Mouse (Mus musculus): Measurements from ENCODE around the gene Poc1a. TPM values are rescaled to one million over a fixed set of nuclear protein-coding genes. Genes with fewer than 3 reads are reported as not detected.

Poc1a gene
- total RNA-seq (2021), result 1 to 10 TPM; 3.2 to 4.3 TPM
- long read RNA-seq, experiment 1, partial matches to known transcripts, result 0 of 3 reads
- long read RNA-seq, experiment 1, other reads (novel, unspliced or antisense), result 2 of 3 reads
- long read RNA-seq, experiment 2, partial matches to known transcripts, result 2 of 6 reads
- long read RNA-seq, experiment 2, other reads (novel, unspliced or antisense), result 1 of 6 reads

DNA sequence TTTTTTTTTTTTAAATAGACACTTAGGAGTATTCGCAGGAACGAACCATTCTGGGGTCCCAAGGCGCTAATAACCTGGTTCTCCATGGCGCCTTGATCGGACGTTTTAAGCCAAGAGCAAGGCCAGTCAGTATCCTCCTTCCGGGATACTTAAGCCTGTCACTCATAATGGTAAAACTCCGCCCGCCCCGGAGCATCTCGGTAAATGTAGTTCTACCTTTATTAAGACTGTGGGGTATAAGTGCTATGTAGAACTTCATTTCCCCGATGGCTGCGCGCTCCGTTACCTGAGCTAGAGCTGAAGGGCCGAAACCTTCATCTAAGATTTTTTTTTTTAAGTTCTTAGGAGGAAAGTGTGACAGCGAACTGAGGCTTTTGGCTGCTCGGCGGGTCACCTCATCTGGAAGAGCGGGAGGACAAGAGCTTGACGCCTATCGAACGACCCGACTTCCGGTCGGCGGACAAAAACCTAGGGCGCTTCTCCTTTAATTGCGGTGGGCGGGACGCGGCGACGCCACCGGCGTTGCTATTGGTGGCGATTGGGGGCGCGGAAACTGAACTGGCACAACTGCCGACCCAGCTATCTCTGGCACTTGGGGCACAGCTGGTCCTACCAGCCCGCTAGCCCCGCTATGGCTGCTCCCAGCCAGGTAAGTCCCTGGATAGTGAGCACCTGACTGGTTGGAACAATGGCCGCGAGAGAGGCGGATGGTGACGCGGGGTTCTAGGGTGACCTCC is at the start of gene Poc1a:
Gene Poc1a (plus strand): TSS at position 254 of the 737 bp plus-strand sequence.
- peak; percentile 92 to 93 for DNase-seq (ENCODE audit: low spot score in 2 of 2)

DNA sequence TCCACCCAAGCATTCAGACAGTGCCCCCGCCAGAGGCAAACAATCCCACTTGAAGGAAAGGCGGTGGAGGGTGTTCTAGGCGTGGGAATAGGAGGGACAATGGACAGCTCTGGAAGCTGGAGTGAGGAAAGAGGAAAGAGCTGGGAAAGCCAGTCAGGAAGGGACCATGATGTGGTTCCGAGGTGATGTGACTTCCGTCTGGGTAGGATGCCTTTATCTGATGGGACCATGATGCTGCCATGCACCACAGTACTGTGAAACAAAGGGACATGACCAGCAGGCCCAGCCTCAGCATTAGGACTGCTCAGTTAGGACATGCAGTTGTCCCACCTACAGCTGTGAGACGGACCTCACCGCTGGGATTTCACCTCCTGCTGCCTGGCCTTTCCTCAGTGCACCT is 49.6 kb upstream of the Poc1a start:
- no peak for DNase-seq (ENCODE audit: low spot score in 2 of 2)

DNA sequence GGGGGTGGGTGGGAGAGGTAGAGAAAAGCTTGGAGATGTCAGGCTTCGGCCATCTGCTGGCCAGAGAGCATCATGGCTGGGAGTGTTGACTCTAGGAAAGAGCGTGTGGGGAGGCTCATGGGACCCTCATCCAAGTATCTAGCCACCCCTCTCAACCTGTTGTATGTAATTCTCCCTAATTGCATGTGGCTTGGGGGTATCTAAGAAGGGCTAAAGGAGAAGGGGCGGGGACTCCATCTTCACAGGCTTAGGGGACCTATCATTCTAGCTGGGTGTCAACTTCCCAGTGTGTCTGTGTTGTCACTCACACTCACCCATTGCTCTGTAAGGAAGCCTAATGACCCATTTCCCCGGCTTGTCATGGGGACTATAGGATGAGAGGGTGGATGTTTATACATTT is 49.0 kb upstream of the Poc1a start:
- no peak for DNase-seq (ENCODE audit: low spot score in 2 of 2)

DNA sequence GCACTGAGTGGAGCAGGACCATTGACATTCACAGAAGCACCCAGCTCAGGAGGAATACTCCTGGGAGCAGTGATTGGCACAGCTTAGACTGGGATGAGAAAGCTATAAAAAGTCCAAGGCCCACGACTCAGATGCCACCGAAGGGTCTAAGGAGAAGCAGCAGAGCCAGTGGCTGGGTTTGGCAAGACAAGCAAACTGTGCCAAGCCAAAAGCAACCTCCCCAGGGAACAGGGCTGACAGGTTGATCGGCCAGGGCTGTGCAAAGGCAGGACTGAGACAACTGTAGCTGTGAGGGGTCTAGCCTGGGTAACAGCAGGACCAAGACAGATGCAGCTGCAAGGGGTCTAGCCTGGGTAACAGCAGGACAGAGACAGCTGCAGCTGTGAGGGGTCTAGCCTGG is 47.9 kb upstream of the Poc1a start:
- no peak for DNase-seq (ENCODE audit: low spot score in 2 of 2)

DNA sequence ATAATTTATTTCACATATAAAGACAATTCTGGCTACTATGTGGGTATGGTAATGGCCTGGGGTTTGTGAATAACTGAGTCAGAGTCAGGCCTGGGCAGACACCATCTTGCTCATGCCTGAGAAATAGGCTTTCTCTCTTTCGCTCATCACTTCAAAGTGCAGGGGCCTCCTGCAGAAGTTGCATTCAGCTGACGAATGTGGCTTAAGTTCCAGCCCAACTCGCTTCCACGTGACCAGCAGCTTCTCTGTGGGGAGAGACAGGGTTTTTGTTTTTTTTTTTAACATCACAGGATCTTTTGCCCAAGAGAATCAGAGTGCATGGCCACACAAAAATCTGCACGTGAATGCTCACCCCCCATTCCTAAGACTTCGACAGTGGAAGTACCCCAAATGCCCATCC is 46.9 kb upstream of the Poc1a start:
- no peak for DNase-seq (ENCODE audit: low spot score in 2 of 2)

DNA sequence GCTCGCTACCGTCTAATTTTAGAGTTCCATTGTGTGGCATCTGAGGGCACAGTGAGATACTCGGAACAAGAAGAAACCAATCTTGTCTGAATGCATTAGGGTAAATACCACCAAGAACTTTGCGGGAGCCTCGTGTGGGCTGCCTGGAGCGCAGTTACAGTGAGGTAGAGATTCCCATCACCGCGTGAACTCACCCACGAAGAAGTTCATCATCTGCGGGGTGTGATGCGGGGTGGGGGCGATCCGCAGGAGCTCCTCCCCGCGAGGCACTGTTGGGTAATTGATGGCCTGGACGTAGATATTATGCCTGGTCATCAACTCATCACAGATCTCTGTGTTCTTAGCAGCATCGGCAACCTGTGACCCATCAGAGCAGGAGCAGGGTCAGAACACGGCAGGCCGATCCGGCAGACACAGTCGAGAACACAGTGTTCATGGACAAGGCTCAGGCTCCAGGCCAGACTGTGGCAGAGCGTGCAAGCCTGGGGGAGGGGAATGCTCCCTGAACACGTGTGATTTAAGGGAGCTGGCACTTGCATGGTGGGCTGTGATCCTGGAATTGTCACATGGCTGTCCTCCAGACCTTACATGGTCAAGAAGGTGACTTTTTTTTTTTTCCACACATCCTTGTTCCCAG is 45.5 kb upstream of the Poc1a start:
- DNase-seq (ENCODE audit: low spot score in 2 of 2), result no peak

DNA sequence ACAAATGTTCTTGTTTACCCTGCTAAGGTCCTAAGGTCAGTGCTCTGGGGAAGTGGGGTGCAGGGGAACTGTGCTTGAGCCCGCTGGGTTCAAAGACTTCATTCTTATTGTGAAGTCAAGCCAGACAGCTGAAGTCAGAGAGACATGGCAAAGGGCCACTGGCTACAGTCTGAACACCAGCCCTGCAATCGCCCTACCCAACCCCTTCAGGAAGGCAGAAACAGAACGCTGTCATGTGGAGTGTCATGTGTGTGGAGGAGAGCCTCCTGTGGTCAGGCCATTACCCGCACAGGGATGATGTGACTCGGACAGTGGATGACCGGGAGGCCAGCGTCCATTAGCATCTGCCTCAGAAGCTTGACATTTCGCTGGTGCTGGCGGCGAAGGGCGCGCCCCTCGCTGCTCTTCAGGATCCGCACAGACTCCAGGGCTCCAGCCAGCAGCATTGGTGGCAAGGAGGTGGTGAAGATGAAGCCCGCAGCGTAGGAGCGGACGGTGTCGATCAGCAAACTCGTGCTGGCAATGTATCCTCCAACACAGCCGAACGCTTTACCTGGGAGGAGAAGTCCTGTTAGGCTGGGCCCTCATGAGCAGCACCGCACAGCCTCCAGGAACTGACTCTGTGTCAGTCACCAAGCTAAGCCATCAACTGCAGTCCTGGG is 44.6 kb upstream of the Poc1a start:
- no peak for DNase-seq (ENCODE audit: low spot score in 2 of 2)

DNA sequence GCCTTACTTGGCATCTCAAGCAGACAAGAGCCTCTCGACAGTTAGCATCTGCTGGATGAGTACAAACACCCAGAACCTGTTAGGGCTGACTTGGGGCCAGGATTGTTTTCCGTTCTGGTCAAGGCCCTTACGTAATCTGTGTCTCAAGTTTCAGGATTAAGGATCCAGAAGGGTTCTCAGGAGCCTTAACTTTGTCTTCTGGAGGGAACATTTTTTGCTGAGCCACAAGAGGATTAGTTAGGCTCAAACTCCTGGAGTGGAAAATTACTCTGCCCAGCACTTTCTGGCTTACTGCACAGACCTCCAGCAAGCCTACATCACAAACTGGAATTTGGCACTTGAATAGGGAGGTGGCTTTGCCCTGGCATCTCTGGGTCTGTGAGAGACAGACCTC is 44.0 kb upstream of the Poc1a start:
- no peak for DNase-seq (ENCODE audit: low spot score in 2 of 2)

DNA sequence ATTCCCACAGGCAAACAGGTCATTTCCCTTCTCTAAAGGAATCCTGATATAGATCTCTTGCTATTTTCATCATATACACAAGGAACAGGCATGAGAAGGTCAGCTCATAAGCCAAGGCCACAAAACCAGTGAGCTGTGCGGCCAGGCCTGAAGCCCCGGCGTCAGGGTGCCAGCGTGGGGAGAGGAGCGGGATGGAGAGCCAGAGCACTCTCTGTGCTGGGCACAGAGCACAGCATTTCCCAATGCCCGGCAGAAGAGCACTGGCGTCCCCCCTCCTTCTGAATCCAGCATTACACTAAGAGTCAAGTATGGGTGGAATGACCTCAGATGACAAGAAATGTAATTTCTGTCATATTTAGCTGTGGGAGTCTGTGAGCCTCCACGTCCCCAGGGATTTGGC is 43.5 kb upstream of the Poc1a start:
- DNase-seq (ENCODE audit: low spot score in 2 of 2), result no peak

DNA sequence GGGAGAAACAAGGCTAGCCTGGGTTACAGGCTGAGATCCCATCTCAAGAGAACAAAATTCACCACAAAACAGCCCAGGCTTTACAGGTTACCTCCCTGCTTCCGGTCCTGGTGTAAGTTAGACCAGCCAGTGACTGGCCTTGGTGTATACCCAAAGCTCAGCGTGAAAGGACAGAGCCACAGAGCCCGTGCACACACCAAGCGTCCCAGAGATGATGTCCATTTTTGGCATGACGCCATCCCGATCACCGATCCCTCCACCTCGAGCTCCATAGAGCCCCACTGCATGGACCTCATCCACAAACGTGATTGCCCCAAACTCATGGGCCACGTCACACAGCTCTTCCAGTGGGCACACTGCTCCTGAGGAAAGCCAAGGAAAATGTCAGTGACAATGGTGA is 43.0 kb upstream of the Poc1a start:
- no peak for DNase-seq (ENCODE audit: low spot score in 2 of 2)

DNA sequence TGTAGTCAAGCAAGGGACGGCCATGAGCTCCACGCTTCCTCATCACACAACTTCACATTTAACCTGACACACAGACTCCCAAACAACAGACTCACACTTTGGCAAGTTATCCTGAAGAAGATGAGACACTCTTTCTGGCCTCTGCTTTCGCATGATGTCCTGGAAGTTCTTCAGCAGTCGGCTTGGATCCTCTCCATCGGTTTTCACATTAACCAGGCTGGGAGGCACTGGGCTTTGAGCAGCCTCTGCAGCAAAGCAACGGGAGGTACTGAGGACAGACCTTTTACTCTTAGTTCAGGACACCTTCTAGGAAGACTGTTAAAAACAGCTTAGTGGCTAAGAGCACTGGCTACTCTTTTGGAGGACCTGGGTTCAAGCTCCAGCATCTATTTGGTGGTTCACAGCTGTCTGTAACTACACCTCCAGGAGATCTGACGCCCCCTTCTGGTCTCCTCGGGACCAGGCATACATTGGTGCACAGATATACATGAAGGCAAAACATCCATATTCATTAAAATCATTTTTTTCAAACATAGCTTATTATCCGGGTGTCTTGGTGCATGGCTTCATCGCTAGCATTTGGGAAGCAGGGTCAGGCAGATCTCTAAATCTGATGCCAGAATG is 39.2 kb upstream of the Poc1a start:
- DNase-seq (ENCODE audit: low spot score in 2 of 2), result no peak

DNA sequence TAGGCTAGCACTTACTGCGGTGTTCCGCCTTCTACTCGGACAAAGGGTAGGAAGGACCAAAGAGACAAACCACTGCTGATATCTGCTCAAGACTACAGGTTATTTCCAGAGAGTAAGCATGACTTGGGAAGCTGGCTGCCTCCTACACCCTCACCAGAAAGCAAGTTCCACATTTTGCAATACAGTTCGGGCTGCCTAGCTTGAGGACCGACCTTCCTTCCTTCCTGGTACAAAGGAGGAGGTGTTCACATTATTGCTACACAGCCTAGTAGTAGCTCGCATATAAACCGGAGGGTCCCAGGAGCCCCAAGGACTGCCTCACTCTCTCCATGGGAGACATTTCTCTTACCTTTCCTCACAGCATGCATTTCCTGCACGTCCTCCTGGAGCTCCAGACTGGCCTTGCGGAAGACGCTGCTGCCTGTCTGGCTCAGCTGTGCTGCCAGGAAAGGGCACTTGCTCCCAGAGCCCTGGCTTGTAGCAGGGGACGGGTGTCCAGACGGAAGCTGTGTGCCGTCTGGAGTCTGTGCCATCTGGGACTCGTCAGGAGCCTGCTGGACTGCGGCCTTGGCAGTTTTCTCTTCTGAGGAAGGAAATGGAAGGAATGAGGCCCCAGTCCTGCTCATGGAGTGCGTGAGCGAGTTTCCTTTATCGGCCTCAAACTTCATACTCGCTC is 37.9 kb upstream of the Poc1a start:
- peak in 1 of 2 experiments; percentile 53 for DNase-seq (ENCODE audit: low spot score in 2 of 2)

DNA sequence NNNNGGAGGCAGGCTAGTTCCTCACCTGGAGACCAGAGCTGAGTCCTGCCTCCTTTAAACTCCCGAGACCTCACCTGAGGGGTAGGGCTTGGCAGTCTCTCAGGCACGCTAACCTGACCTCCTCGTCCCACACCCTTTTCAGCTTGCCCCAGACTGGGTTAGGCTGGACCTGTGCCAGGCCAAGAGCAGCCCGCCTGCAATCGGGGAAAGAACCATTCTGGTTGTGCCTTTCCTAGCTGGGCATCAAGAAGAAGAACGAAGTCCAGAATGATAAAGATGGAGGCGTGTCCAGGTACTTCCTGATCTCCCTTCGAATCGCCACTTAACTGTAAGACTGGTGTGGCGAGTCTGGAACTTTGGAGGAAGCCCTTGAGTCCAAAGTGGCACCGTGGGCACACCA is 31.3 kb upstream of the Poc1a start:
- no peak for DNase-seq (ENCODE audit: low spot score in 2 of 2)

DNA sequence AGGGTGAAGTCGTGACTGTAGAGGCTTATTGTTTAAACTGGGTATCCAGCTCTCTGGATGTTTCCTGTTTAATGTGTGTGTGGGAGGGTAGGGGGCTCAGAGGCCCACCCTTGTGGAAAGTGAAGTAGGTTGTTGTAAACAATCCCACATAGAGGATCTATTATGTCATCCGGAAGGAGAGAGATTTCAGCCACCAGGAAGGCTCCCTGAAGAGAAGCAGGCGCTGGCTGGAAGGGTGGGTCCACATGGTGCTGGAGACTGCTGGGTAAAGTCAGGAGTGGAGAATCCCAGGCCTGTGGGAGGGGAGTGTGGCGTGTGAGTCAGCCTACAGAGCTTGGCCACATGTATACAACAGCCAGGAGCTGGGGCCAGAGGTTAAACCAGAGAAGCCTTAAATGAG is 30.6 kb upstream of the Poc1a start:
- DNase-seq (ENCODE audit: low spot score in 2 of 2), result no peak

DNA sequence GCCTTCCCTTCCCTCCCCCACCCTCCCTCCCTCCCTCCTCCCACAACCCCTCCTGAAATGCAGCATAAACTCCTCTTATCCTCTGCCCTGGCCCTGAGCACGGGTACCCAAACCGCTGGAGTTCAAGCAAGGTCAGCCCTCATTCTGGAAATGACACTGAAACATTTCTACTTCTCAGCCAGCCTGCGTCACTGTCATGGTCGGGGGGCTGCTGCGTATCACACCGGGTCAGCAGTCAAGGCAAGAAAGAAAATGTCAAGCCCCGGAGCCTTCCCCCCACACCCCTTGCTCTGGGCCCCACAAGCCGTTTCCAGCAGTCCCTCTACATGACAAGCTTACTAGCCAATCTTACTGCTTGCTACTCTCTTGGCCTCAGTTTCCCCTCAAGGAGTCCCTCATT is 29.8 kb upstream of the Poc1a start:
- no peak for DNase-seq (ENCODE audit: low spot score in 2 of 2)

DNA sequence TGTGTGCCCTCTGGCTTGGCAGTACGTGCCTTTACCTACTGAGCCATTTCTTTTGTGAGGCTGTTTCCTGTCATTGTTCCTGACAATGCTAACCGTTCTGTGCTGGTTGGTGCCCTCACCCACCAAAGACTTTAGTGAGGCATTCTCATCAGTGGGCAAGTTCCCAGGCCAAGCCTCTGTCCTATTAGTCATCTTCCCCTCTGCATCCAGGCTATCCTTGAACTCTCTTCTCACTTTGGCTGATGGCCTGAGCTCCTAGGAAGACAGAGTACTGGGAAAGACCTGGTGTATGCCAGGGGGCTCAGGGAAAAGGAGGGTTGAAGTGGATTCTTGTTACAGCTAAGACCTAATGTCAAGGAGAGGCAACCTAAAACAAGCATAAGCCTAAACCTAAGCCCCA is 26.9 kb upstream of the Poc1a start:
- DNase-seq (ENCODE audit: low spot score in 2 of 2), result no peak

DNA sequence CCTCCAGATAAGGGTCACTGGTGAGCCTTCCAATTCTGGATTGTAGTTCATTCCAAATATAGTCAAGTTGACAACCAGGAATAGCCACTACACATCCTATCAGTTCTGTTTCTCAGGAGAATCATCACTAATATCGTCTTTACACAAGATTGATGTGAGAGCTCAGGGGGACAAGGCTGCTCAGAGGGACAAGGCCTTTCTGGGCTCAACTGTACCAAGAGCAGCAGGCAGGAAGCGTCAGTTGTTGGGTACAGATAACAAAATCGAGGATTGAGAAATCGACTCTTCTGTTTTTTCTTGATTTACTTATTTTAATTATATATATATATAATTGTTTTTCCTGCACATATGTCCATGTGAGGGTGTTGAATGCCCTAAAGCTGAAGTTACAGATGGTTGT is 22.4 kb upstream of the Poc1a start:
- no peak for DNase-seq (ENCODE audit: low spot score in 2 of 2)

DNA sequence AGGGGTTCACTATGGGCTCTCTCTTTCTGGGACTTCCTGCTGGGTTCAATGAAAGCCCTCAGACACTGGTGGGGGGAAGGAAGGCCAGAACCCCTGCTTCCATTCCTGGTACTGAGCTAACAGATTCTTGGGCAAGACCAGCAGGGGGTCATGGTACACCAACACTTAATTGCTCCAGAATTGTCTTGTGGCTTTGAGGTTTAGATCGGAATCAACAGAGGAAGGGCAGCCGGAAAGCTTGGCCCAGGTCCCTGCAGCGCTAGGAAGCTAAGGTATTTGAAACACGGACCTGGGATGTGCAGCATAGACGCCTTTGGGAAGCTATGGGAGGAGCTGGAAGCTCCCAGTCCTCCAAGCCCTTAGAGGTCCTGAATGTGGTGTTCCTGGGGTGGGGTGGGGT is 21.9 kb upstream of the Poc1a start:
- no peak for DNase-seq (ENCODE audit: low spot score in 2 of 2)

DNA sequence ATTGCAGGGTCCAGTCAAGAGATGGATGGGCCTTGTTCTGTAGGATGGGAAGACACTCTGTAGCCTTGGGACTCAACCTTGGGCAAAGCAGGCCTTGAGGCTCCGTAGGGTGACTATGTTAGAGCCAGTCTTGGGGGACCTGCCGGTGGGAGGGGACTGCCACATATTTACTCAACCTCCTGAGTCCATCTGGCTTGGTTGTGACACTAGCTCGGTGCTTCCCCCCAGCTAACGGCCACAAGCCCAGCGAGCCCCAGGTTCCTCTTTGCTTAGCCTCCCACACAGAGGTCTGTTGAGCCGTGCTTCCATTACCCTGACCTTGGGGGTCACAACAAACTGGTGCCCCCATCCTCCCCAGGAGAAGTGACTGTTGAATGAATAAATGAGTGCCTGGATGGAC is 19.8 kb upstream of the Poc1a start:
- no peak for DNase-seq (ENCODE audit: low spot score in 2 of 2)

DNA sequence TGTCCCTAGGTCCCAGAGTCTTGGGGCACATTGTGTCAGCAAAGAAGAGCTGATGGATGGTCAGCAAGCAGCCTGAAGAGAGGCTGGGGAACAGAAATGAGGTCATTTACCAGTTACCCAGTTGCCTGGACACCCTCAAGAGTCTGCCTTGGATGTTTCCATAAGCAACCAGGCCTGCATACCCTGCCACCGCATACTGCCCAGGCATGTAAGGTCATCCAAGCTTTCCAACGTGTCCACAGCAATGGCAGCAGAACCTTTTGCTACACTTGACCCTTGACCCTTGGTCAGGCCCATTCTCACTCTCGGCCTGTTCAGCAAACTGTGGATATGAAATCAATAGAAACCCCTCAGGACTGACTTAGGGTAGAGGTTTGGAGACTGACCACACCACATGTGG is 19.4 kb upstream of the Poc1a start:
- no peak for DNase-seq (ENCODE audit: low spot score in 2 of 2)

DNA sequence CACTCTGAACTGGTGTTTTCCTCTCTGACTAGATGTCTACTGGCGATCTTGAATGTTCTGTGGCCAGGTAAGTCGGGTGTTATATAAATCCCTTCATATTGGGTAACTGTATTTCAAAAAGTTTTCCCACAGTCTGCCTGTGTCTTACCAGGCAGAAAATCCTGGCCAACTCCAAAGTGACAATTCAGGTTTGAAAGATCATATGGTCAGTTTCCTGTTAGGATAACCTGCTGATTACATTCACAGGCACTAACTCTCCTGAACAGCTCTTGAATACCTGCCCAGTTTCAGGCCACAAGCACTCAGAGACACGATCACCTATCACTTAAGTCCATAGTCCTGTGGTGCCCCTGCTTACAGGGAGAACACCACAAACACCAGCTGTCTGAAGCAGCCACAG is 18.8 kb upstream of the Poc1a start:
- no peak for DNase-seq (ENCODE audit: low spot score in 2 of 2)

All from adrenal gland, adult 18-20 months (tissue).